Mouse (Mus musculus): ENCODE results near the gene Vamp9.

Vamp9 gene

DNA sequence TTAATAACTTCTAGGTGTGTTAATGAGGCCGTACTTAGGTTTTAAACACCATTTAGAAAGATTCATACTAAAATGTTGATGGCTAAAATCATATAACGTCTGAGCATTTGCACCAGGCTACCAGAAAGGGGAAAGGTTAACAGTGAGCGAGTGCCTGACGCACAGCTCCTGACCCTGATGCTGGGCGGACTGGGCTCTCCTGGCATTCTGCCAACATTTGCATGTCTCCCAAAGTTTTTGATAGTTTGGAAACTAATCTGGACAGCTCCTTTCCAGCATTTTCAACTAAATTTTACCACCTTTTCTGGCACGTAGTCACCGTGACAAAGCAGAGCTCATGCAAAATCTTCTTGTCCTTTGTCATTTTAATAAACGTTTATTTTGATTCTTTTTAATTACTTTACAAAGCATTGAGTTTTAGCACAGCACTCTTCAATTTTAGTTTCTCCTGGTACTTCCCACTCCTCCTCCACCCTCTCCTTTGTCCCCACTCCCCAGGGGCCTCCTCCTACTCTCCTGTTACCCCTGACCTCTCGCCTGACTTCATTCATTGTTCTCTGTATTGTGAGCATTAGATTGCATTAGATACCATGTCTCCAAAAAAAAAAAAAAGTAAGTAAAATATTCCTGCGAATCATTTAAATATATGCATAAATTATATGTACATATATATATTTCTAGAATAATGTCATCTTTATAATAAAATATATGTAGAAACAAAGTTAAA, 35.9 kb downstream of the Vamp9 start:
- DNase-seq (ENCODE audit: low spot score in 2 of 2), result no peak

DNA sequence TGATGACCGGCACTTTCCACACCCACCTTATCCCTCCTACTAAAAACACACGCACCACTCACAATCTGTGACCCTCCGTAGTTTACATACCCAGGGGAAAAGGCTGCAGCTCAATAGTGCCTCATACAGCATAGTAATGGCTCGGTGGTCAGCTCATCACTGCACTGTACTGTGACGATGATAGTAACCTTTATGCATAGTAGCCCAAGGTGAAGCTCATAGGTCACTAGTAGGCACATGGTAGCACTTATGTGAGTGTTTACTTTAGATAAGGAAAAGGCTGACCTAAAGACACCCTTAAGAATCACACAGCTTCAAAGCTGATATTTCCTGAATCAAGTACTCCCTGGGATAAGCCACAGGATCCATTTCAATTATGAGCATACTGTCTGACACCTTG, 46.5 kb downstream of the Vamp9 start:
- no peak for DNase-seq (ENCODE audit: low spot score in 2 of 2)

- no peak for DNase-seq (ENCODE audit: low spot score in 2 of 2)
Measured at GRCm38 (mm10) chr5:99953883-99954282, 47.8 kb downstream of the Vamp9 start.

GRCm38 (mm10) chr5:99958666-99959065, 52.6 kb downstream of the Vamp9 start:
- no peak for DNase-seq (ENCODE audit: low spot score in 2 of 2)

GRCm38 (mm10) chr5:99959236-99959936, 53.3 kb downstream of the Vamp9 start:
- DNase-seq (ENCODE audit: low spot score in 2 of 2), result no peak

DNA sequence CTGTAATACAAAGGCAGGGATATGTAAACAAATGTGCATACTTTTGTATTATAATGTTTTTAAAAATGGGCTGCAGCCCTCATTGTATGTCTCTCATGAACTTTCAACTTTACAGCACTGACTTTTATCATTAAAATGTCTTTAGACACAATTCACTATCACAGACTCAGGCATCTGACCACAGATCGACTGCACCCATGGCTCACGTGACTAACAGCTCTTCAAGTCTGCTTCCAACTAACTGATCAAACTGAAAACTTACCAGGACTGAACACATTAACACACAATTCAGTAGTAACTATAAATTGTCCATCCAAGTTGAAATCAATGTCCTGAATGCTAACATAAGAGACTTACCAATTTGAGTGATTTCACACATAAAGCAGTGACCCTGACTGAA, 53.9 kb downstream of the Vamp9 start:
- DNase-seq (ENCODE audit: low spot score in 2 of 2), result no peak

DNA sequence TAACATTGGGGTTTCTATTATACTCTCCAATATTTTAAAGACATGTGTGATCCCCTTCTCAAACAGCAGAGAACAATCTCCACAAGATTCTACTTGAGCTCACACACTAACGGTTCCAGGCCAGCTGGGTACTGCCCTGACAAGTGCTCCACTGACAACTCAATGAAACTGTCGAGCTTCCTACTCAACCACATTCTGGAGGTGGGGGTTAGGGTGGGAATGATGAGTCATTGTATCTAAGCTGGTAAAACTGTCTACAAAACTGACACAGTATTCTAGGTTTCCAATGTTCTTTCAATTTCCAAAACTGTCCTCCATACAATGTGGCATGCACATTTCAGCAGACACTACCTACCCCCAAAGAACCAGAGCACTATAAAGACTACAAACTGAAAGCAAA, 67.9 kb downstream of the Vamp9 start:
- DNase-seq (ENCODE audit: low spot score in 2 of 2), result no peak

DNA sequence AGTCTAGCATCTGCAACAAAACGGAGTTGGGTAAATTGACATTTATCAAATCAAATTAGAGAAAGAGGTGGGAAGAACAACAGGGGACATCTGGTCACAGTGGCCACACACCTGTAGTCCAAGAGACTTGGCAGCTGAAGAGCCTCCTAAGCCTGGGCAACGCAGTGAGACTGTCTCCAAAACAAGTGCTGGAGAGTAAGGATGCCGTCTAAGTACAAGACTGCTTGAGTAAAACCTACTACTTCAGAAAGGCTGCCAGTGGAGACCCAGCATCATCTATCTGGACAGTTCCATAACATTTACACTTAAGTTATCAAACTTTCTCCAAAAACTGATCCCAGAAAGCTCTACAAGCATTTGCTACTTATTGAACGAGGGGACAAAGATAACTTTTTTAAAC, 69.0 kb downstream of the Vamp9 start:
- DNase-seq (ENCODE audit: low spot score in 2 of 2), result no peak

DNA sequence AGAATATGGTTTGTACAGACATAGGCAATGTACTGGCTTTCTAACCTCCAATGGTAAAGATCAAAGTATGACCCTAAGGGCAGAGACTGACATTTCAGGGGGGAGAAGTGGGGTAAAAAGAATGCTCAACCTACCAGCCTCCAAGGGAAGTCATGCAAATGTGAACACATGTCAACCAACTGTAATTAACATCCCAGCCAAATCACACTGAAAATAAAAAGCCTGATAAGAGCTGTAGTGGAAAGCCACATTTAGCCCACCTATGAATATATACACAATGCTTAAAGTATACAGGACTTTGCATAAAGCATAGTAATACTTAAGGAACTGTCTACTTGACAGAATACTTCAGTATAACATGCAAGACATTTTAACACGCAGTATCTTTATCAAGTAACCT, 69.7 kb downstream of the Vamp9 start:
- DNase-seq (ENCODE audit: low spot score in 2 of 2), result no peak

DNA sequence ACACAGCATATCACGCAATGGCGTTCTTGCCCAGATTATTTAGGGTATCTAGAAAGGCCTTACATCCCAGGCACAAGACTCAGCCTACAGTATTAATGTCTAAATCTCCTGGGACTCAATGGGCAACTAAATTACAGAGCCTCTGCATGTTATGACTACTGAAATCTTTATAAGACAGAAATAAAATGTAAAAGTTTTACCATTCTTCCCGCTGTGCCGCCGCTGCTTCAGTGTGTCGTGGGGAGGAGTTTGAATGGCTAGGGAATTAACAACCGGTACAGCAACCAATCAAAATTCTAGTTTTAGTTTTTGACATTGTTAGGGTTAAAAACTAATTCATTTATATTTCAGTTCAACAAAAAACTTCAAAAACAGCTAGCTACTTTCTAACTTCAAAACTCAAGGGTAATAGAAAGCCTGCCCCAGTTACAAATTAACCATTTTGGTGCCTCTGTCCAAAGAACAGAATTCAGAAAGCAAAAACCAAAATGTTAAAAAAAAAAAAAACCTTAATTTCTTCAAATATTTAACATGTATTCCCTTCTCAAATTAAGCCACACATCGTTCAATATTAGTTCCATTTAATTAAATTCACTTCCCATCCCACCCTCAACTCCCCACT, 70.4 kb downstream of the Vamp9 start:
- no peak for DNase-seq (ENCODE audit: low spot score in 2 of 2)

- DNase-seq (ENCODE audit: low spot score in 2 of 2), result peak; percentile 28 to 44
Measured at GRCm38 (mm10) chr5:99977516-99978301, 71.7 kb downstream of the Vamp9 start.

DNA sequence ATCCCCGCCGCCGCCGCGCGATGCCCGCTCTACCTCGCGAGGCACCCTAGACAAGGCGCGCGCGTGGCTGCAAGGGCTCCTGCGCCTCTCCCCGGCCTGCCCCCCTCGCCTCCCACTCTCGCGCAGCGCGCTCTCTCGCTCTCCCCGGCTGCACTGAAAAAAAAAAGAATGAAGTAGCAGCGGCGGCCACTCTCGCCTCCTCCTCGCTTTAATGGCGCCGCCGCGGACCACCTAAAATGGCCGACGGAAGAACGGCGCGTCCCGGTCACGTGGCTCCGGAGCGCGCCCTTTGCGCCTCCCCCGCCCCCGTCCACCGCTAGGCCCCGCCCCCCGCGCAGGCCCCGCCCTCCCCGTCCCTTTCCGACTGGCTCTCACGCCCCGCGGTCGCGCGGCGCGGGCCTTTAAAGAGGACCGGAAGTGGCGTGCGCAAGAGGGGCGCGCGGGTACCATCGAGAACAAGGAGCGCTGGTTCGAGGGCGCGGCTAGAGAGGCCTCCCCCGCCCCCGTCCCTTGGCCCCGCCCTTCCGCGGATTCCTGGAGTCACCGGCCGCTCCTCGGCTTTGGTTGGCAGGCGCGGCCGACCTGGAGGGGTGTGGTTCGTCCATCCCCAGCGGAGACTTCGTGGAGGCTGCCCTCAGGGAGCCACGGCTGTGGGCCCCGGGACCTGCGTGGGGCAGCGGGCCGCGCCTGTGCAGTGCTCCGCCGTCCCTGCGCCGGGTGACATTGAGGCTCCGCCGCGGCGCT, 72.8 kb downstream of the Vamp9 start, which contains the start of the genes Hnrnpd and 4930524J08Rik:
Hnrnpd (minus strand) TSS at position 240 of the 744 bp plus-strand sequence.
4930524J08Rik (plus strand) TSS at position 363 of the 744 bp plus-strand sequence.
- DNase-seq (ENCODE audit: low spot score in 2 of 2), result peak; percentile 72 to 84

- no peak for DNase-seq (ENCODE audit: low spot score in 2 of 2)
Measured at GRCm38 (mm10) chr5:99983452-99984061, 77.5 kb downstream of the Vamp9 start.

DNA sequence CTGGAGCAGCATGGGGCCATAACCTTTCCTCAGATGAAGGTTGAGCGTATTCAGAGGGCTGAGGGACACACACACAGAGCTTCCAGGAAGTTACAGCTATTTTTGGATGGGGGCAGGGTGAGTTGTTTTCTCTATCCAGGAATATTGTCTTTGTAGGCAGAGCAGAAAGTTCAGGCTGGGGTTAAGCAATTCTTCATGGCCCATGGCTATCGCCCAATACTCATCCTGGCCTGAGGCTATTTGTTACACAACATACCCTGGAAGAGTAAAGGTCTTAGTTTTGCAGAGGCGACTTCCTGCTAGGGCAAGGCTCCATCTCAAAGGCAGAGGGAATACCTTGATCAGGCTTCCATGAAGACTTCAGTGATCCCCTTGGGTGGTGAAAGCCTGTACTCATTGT, 88.1 kb downstream of the Vamp9 start:
- DNase-seq (ENCODE audit: low spot score in 2 of 2), result no peak

DNA sequence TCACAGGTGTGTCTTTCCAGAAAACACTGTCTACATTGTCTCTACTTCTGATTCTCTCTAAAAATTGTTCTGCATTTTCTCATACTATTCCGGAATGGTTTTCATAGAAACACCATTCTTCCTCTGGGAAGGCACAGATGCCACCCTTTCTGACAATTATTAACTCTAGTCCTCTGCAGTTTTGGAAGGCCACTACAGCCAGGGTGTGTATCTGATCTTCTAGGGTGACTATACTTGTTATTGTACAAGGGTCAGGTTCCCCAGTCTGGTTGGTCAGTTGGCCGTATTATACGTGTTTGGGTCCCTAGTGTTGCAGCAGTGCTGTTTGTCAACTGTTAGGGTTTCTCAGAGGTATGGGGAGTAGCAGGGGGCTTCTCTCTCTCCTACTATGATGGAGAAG, 88.6 kb downstream of the Vamp9 start:
- DNase-seq (ENCODE audit: low spot score in 2 of 2), result no peak

DNA sequence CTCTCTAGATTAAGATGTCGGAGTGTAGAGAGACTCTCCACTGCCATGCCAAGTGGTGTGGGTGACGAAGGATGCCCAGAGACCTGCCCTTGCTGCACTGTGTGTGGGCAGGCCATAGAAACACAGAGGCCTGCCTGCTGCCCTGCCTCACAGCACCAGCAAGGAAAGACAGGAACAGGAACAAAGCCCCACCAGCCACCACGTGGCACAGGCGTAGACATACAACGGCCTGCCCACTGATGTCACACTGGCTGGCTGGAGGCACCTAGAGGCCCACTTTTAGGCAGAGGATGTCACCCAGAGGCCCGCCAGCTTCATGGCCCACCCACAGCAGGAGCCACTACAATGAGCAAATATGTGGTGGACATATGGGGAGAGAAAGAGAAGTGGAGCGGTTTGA, 94.0 kb downstream of the Vamp9 start:
- DNase-seq (ENCODE audit: low spot score in 2 of 2), result no peak

DNA sequence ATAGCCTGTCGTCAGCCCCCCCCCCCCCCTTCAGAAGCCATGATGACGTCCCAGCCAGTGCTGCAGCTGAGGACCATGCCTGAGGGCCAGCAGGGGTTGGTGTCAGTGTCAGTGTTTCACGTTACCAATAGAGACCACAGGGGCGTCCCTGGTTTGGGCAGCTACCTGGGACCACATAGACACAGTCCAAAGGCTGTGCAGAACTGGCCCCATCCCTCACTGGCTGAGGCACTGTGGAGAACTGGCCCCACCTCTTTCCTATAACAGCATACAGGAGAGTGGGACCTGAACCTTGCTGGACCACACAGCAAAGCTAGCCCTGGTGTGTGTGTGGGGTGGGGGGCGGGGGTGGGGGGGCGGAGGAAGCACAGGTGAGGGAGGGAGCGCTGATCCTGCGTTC, 94.4 kb downstream of the Vamp9 start:
- no peak for DNase-seq (ENCODE audit: low spot score in 2 of 2)

All from frontal cortex, postnatal 25 days (tissue).